Mouse (Mus musculus) thymus, adult 2 months (tissue): Measurements from ENCODE around the gene Cdc7. TPM values are rescaled to one million over a fixed set of nuclear protein-coding genes. Genes with fewer than 3 reads are reported as not detected.

ENCODE experiments used
- DNase-seq: peaks from one replicate; pipeline ENCODE4 v3.0.0; 2021
- H3K27ac ChIP-seq: fragments of 200-500 bp; 2 replicates; pipeline ENCODE4 v1.5.1; 2012; ENCODE audit warnings: low read length, control low read depth; ENCODE audit not compliant: control insufficient read depth, insufficient read depth
- H3K27me3 ChIP-seq: fragments of 200-500 bp; 2 replicates; pipeline ENCODE4 v1.6.1; 2012; ENCODE audit warnings: mild to moderate bottlenecking, low read length, moderate library complexity, mixed read lengths; ENCODE audit not compliant: control insufficient read depth, insufficient read depth
- H3K36me3 ChIP-seq: fragments of 200-500 bp; 2 replicates; pipeline ENCODE4 v1.6.1; 2012; ENCODE audit warnings: mild to moderate bottlenecking, low read length, moderate library complexity; ENCODE audit not compliant: control insufficient read depth, insufficient read depth
- H3K4me1 ChIP-seq: fragments of 200-500 bp; replicated peaks from 2 replicates; pipeline ENCODE4 v1.6.1; 2012; ENCODE audit warnings: low read length; ENCODE audit not compliant: control insufficient read depth, insufficient read depth
- H3K4me3 ChIP-seq: fragments of 200-500 bp; 2 replicates; pipeline ENCODE4 v1.5.1; 2012; ENCODE audit warnings: mild to moderate bottlenecking, low read length, control low read depth, moderate library complexity; ENCODE audit not compliant: control insufficient read depth, insufficient read depth
- CTCF ChIP-seq: fragments of 200-500 bp; IDR thresholded peaks from 2 replicates; pipeline ENCODE4 v1.5.1; 2012; ENCODE audit warnings: mild to moderate bottlenecking, control low read depth, low read length, moderate library complexity, borderline replicate concordance; ENCODE audit not compliant: control insufficient read depth, poor library complexity, insufficient read depth; ENCODE audit errors: extremely low read depth
- POLR2A ChIP-seq: fragments of 200-500 bp; IDR thresholded peaks from 2 replicates; pipeline ENCODE4 v1.6.1; 2012; ENCODE audit warnings: mild to moderate bottlenecking, low read length, control low read depth, moderate library complexity; ENCODE audit not compliant: control insufficient read depth, poor library complexity, insufficient read depth; ENCODE audit errors: extremely low read depth
- WGBS: fragments of 180-500 bp; shearing (Covaris S2); methylation state at CpG from one replicate; pipeline ENCODE4 v1.1.7; 2018; 5-methylcytosine and 5-hydroxymethylcytosine counted together
- polyA plus RNA-seq: library from polyadenylated mRNA; depleted of rRNA; stranded (reverse); fragments of >200 nt; gene quantifications from 2 replicates; pipeline ENCODE4 v1.2.3, GENCODE M21; 2012

Cdc7 gene
- polyA plus RNA-seq, 1 experiment = 26.8 TPM

DNA sequence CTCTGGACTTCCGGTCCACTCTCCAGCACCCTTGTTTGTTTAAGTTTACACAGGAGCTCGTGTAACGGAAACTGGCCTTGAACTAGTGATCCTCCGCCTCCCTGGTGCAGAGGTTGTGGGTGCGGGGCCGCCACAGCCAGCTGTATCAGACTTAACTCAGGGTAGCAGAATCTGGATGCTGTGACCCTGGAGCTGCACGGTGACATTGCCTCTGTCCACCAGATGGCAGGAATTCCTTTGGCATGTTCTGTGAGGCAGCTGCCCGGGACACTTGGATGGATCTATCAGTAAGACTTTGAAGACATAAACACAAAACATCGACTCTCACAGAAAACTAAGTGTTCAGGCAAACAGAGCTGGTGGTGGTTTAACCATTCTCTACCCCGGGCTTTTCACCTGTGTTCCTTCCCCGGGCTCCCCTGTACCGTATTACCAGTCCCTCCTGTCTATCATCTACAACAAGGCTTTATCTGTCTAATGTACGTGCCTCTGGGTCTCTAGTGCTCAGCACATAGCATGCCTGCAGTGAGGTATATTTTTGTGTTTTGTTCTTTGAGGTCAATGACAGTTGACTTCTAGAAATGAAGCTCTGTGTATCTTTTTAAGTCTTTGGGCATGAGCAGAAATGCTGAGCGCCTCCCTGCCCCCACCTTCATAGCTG lies 26.6 kb downstream of the Cdc7 start:
- Histone ChIP-seq H3K27ac (no peak overlapping the region), H3K4me3 (no peak overlapping the region), H3K4me1 (peaks cover 9% of the 10 kb centered on the region), H3K36me3 (no peaks in the 10 kb centered on the region), H3K27me3 (no peaks in the 10 kb centered on the region)
- WGBS = 37% methylated on average over 14 of the region's 14 CpGs
- peak; percentile 26 for DNase-seq
- TF ChIP-seq POLR2A = no peak
- TF ChIP-seq CTCF = peak; percentile 22; the same call in 1 of the 2 replicates

DNA sequence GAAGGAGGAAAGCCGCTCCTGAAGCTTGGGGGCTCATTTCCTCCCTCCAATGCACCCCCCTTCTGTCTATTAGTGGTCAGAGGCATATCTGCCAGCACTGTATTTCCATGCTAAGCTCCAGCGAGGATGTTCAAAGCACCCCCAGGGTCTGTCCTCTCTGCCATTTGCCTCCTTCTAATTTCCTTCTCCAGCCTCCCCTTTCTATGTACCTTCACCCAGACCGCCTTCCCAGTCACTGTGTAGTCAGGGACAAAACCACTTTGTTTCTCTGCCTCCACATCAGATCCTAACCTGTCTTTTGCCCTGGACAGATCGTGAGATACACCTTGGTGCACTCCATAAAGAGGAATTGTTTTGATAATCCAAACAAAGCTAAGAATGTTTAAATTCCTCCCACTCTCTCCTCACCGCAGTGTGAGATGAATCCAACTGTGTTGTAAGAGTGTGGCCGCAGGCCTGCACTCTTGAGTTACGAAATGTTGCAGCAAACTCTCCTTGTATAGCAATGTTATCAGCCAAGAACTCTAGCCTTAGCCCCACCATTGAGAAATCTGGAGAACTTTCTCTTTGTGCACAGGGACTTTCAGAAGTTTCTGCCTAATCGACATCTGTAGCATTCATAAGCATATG lies 27.3 kb downstream of the Cdc7 start:
- DNase-seq = no peak
- TF ChIP-seq CTCF (no peak), POLR2A (no peak)

DNA sequence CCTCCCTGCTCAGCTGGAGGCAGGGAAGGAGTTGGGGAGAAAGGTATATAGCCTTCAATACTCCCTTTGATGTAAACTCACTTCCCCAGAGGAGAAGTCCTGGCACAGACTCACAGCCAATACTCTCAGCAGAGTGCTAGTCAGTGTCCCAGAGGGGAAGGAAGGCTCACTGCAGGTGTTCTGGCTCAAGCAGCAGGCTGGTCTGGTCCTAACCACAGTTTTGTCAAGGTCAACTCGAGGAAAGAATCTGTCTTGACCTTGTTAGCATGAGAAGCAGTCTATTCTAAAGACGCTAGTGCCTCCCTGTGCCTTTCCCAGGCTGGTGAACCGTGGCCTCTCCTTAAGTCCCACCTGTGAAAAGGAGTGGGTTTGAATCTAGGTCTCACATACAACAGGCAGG lies 30.6 kb downstream of the Cdc7 start:
- no peak overlapping the region for H3K4me3 ChIP-seq
- no peaks in the 10 kb centered on the region for H3K36me3 ChIP-seq
- no peak for DNase-seq
- no peak overlapping the region for H3K27ac ChIP-seq
- H3K4me1 ChIP-seq = peaks cover 9% of the 10 kb centered on the region
- TF ChIP-seq POLR2A = no peak
- no peak for TF ChIP-seq CTCF
- no peaks in the 10 kb centered on the region for H3K27me3 ChIP-seq
- WGBS = 56% methylated on average over 3 of the region's 3 CpGs

More for the DNA sequence above, 27.3 kb downstream of the Cdc7 start:
- 87% methylated on average over 8 of the region's 8 CpGs for WGBS
- H3K27ac ChIP-seq = no peak overlapping the region
- no peaks in the 10 kb centered on the region for H3K36me3 ChIP-seq
- H3K4me3 ChIP-seq = no peak overlapping the region
- H3K4me1 ChIP-seq = peaks cover 9% of the 10 kb centered on the region
- H3K27me3 ChIP-seq = no peaks in the 10 kb centered on the region

DNA sequence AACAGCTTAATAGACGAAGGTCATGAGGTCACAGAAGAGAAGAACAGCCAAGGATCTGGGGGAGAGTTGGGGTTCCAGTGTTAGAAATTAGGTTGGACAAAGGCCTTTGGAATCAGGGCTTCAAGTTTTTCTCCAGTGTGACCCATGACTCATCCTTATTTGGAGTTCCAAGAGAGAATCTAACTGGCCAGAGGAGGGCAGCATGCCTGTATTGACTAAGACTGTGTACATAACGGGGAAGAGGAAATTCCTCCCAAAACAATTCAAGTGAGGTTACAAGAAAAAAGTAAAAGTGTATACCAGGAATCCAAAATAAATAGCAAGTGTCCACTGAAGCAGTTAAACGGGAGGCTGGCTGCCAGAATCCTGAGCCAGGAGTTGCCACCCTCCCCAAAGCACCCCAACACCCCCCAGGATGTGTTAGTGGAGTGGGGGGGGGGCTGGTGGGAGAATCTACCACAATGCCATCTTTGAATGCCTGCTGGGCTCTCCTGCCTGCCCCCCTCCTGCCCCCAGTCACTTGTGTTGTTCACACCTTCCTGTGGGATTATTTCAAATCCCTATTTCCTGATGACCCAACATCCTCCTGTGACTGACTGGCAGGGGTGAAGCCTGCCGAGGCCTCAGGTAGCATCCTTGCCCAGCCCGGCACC lies 31.9 kb downstream of the Cdc7 start:
- H3K4me1 ChIP-seq = peaks cover 3% of the 10 kb centered on the region
- 54% methylated on average over 5 of the region's 5 CpGs for WGBS
- H3K4me3 ChIP-seq = no peak overlapping the region
- no peaks in the 10 kb centered on the region for H3K36me3 ChIP-seq
- no peak for TF ChIP-seq CTCF
- no peak for TF ChIP-seq POLR2A
- no peak overlapping the region for H3K27ac ChIP-seq
- no peaks in the 10 kb centered on the region for H3K27me3 ChIP-seq
- peak; percentile 18 for DNase-seq

DNA sequence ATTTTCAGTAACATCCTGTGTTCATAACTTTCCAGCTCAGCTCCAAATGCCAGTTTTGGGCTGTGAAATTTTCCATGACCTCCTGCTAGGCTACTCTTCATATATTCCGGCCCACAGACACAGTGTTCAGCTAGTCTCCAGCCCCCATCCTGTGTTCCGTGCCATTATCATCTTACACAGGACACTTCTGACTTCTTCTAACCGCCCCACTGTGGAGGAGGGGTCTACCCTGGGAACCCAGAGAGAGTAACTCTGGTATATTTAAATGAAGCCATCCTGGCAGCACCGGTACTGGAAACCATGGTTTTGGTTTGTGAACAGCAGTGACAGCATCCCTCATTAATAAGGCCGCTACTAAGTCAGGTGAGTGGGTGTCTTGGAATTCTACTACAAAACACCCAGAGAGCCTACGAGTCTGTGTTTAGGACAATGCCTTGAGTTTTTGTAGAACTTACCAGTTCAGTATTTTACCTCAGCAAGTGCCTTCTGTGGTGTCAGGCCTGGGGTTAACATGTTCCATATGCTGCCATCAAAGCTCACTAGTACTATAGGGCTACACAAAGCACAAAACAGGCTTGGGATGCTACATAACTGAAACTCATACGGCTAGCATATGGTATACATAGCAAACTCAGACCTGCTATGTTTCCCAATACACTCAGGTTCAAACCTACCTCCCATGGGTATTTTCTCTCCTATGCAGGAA lies 32.6 kb downstream of the Cdc7 start:
- Histone ChIP-seq H3K4me3 (no peak overlapping the region), H3K36me3 (no peaks in the 10 kb centered on the region), H3K4me1 (peaks cover 3% of the 10 kb centered on the region; the same call in 1 of the 2 replicates), H3K27ac (no peak overlapping the region), H3K27me3 (no peaks in the 10 kb centered on the region)
- no peak for DNase-seq
- 95% methylated on average over 7 of the region's 7 CpGs for WGBS
- TF ChIP-seq CTCF (no peak), POLR2A (no peak)

DNA sequence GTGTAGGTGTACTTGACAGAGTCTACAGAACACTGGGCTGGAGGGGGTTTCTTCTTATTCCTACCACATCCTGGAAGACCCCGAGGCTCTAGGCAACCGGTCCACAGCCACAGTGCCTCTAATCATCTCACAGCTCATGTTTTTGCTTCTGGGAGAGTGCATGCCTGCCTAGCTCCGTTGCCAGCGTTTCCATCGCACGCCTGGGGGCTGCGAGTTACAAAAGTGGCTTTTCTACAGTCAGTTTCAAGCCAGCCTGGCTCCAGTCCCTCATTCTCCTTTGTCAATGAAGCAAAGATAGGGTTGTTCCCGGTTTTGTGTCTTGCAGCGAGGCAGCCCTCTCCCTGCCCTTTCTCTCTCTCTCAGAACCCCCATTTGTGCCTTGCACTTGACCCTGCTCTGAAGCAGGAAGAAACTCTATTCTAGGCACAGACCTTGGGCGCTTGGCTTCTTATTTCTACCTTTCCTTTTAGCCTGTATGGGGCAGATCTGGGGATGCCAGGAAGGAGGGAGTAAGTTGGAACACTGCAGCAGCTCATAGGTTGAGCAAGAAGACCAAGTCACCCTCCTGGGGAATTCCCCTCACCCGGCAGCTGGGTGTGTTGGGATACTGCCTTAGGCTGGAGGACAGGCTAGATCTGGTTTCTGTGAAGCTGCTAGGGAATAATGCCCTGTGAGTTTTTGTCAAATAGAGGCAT lies 37.4 kb downstream of the Cdc7 start:
- H3K27ac ChIP-seq = no peak overlapping the region
- no peaks in the 10 kb centered on the region for H3K27me3 ChIP-seq
- H3K4me1 ChIP-seq = peaks cover 3% of the 10 kb centered on the region
- DNase-seq = no peak
- TF ChIP-seq POLR2A = no peak
- TF ChIP-seq CTCF = no peak
- 88% methylated on average over 11 of the region's 11 CpGs for WGBS
- H3K4me3 ChIP-seq = no peak overlapping the region
- H3K36me3 ChIP-seq = no peaks in the 10 kb centered on the region
